Mouse (Mus musculus) forebrain, embryonic 14.5 days (tissue): ENCODE measurements at regions not wholly inside any gene's neighbourhood (a gene's known extent, or its start where the extent isn't known, plus 50 kb on each side); places are given as distances from the start of the nearest gene placed in this dataset.

Experiments used
- ATAC-seq: fragments of 200-750 bp; cut with Nextera tagmentation; 2 replicates; pipeline ENCODE4 v1.8.0; 2017; ENCODE audit warnings: mild to moderate bottlenecking, moderate library complexity
- DNase-seq: peaks from one replicate; pipeline ENCODE4 v3.0.0-alpha.2; 2015; ENCODE audit warnings: low spot score
- H3K27ac ChIP-seq: fragments of 300-500 bp; sonication (generic); 2 replicates; pipeline ENCODE4 v1.5.1; 2014; ENCODE audit warnings: low read depth, mild to moderate bottlenecking, control low read depth, low read length, moderate library complexity
- H3K27me3 ChIP-seq: fragments of 300-500 bp; sonication (generic); replicated peaks from 2 replicates; pipeline ENCODE4 v1.6.1; 2014; ENCODE audit warnings: low read length, control low read depth, mixed read lengths; ENCODE audit not compliant: control insufficient read depth, insufficient read depth
- H3K36me3 ChIP-seq: fragments of 300-500 bp; sonication (generic); 2 replicates; pipeline ENCODE4 v1.6.1; 2014; ENCODE audit warnings: low read length, control low read depth; ENCODE audit not compliant: control insufficient read depth, insufficient read depth
- H3K4me1 ChIP-seq: fragments of 300-500 bp; sonication (generic); 2 replicates; pipeline ENCODE4 v1.6.1; 2014; ENCODE audit warnings: antibody characterized with exemption, low read length, control low read depth; ENCODE audit not compliant: control insufficient read depth, insufficient read depth
- H3K4me2 ChIP-seq: fragments of 300-500 bp; sonication (generic); 2 replicates; pipeline ENCODE4 v1.6.1; 2014; ENCODE audit warnings: mild to moderate bottlenecking, control low read depth, low read length
- H3K4me3 ChIP-seq: fragments of 300-500 bp; sonication (generic); 2 replicates; pipeline ENCODE4 v1.5.1; 2014; ENCODE audit warnings: low read depth, low read length, control low read depth
- H3K9ac ChIP-seq: fragments of 300-500 bp; sonication (generic); 2 replicates; pipeline ENCODE4 v1.6.1; 2014; ENCODE audit warnings: mild to moderate bottlenecking, low read length, control low read depth, moderate library complexity
- H3K9me3 ChIP-seq: fragments of 300-500 bp; sonication (generic); replicated peaks from 2 replicates; pipeline ENCODE4 v1.6.1; 2016; ENCODE audit warnings: low read length, control low read depth, mixed read lengths; ENCODE audit not compliant: control insufficient read depth
- WGBS: fragments of 180-500 bp; shearing (Covaris S2); extraction: QIAGEN DNeasy Blood & Tissue Kit; methylation state at CpG from one replicate; pipeline ENCODE4 v1.1.7; 2014; 5-methylcytosine and 5-hydroxymethylcytosine counted together

DNA sequence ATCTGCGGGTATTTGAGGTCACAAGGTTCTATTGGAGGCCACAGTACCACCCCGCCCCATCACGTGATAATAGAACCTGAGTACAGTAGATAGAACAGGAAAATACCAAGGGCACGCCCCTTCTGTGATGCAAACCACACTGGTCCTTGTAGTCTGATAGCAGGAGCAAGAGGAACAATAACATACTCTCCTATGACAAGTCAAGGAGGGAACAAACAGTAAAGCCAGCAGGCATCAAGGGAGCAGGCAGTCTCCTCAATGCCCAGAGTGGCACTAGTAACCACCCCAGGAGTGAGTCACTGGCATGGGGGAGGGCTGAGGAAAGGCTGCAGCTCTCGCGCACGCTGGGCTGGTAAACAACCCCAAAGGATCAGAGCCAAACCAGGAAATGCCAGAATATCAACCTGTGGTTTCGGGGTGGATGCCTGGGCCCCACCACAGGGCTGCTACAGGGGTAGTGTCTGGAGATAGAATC, 150.5 kb upstream of the Tmc1 start:
- H3K4me2 ChIP-seq = no peak overlapping the region
- no peak overlapping the region for H3K27ac ChIP-seq
- no peaks in the 10 kb centered on the region for H3K9me3 ChIP-seq
- ATAC-seq = no peak
- H3K36me3 ChIP-seq = no peaks in the 10 kb centered on the region
- H3K4me3 ChIP-seq = no peak overlapping the region
- no peaks in the 10 kb centered on the region for H3K27me3 ChIP-seq
- no peak for DNase-seq
- H3K4me1 ChIP-seq = no peaks in the 10 kb centered on the region
- WGBS = 89% methylated on average over 8 of the region's 8 CpGs
- no peak overlapping the region for H3K9ac ChIP-seq

DNA sequence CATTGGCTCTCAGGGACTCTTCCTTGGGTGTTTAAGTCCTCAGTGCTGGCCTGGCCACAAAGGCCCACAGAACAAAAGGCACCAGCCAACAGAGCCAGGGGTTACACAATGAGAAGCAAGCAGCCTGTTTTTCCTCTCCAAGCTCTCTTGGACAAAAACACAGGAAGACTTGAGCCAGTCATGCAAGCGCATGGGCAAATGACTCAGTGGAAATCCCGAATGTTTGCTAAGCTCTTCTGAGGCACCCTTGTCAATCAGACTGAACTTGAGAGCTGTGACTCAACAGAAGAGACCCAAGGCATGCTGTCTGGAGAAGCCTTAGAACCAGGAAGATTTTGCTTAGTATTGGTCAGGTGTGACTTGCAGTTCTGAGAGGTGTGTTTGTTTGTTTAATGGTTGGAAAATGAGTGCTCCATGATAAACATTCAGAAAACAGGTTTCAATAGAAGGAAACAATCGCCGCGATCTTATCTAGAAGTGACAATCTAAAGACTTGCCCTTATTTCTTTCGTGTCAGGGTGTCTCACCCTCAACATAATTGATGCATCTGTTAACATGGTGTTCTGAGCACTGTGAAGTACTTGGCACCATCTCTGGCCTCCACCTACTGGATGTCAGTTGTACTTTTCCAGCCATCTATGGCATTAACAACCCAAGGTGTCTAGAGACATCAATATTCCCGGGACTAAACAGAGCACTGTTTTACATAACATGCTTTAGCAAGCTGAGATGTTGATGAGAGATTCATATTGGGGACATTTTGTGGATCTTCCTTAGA, 124.0 kb upstream of the Tmc1 start:
- Histone ChIP-seq H3K27ac (no peak overlapping the region), H3K27me3 (no peaks in the 10 kb centered on the region), H3K4me2 (no peak overlapping the region), H3K36me3 (no peaks in the 10 kb centered on the region), H3K4me3 (no peak overlapping the region), H3K4me1 (no peaks in the 10 kb centered on the region), H3K9ac (no peak overlapping the region), H3K9me3 (no peaks in the 10 kb centered on the region)
- no peak for ATAC-seq
- WGBS = 73% methylated on average over 7 of the region's 7 CpGs
- DNase-seq = no peak

DNA sequence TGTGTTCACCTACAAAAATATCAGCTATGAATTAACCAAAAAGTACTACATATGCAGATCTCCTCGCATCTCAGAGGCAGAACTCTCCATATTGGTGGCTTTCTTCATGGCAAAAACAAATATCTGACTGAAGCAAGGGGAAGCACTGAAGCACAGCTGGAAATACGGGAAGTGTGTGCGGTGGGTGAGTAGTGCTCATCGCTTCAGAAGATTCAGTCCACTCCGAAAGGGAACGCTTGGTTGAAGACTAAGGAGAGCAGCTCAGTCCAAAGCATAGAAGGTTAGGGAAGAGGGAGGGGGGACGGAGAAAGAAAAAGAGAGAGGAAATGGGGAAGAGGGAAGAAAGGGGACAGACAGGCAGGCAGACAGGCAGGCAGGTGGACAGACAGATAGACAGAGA, 114.4 kb upstream of the Tmc1 start:
- no peaks in the 10 kb centered on the region for H3K36me3 ChIP-seq
- no peaks in the 10 kb centered on the region for H3K27me3 ChIP-seq
- H3K4me2 ChIP-seq = no peak overlapping the region
- 94% methylated on average over 7 of the region's 7 CpGs for WGBS
- no peak for ATAC-seq
- H3K4me1 ChIP-seq = no peaks in the 10 kb centered on the region
- H3K4me3 ChIP-seq = no peak overlapping the region
- no peak for DNase-seq
- H3K27ac ChIP-seq = no peak overlapping the region
- H3K9ac ChIP-seq = no peak overlapping the region
- no peaks in the 10 kb centered on the region for H3K9me3 ChIP-seq

DNA sequence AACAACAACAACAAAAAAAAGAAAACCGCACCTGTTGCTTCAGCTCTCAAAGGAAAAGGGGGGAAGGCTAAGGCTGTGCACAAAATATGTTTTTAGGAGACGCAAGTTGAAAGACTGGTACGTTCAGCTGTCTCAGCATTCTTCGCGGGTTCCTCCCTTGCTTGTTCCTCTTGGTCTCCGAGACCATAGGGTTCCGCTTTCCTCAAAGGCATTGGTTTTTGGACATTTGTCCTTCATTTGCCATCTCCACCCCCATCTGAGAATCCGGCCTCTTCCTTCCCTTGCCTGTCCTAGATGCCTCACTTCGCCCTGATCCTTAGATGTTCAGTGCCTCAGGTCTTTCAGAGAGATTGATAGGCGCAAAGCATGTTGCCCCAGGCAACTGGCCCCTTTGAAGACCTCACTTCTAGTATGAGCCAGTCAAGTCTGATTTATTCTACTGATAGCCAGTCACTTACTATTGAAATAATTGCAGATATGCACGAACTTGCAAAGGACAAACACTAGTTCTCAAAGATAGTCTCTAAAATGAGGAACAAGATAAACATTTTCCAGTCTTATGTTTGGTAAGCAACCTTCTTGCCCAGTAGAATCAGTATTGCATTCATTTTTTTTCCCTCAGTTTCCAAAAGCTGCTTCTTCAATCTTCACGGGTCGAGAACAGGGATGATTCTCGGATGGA, 112.6 kb upstream of the Tmc1 start:
- H3K36me3 ChIP-seq = no peaks in the 10 kb centered on the region
- 92% methylated on average over 14 of the region's 14 CpGs for WGBS
- no peaks in the 10 kb centered on the region for H3K27me3 ChIP-seq
- H3K9ac ChIP-seq = no peak overlapping the region
- H3K9me3 ChIP-seq = no peaks in the 10 kb centered on the region
- no peak overlapping the region for H3K4me3 ChIP-seq
- H3K27ac ChIP-seq = no peak overlapping the region
- H3K4me2 ChIP-seq = no peak overlapping the region
- DNase-seq = no peak
- ATAC-seq = no peak
- H3K4me1 ChIP-seq = no peaks in the 10 kb centered on the region

DNA sequence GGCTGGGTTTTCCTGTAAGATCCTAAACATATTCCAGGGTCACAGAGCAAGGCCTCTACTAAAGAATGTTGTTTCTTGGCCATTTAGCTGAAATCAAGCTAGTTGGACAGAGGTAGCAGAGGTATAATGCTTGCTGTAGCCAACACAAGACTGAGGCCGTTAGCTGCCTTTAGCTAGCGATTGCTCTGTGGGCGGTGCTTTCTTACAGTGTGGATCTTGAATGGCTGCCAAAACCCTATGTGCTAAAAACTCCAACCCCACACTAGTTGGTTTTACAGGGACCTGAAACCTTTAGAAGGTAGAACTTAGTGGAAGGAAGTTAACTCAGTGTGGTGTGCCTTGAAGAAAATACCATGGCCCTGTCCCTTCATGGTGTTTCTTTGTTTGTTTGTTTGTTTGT, 110.9 kb upstream of the Tmc1 start:
- Histone ChIP-seq H3K9me3 (no peaks in the 10 kb centered on the region), H3K36me3 (no peaks in the 10 kb centered on the region), H3K27ac (no peak overlapping the region), H3K4me1 (no peaks in the 10 kb centered on the region), H3K27me3 (no peaks in the 10 kb centered on the region), H3K9ac (no peak overlapping the region), H3K4me3 (no peak overlapping the region), H3K4me2 (no peak overlapping the region)
- ATAC-seq (no peak), DNase-seq (no peak)
- WGBS = 65% methylated on average over 3 of the region's 3 CpGs

DNA sequence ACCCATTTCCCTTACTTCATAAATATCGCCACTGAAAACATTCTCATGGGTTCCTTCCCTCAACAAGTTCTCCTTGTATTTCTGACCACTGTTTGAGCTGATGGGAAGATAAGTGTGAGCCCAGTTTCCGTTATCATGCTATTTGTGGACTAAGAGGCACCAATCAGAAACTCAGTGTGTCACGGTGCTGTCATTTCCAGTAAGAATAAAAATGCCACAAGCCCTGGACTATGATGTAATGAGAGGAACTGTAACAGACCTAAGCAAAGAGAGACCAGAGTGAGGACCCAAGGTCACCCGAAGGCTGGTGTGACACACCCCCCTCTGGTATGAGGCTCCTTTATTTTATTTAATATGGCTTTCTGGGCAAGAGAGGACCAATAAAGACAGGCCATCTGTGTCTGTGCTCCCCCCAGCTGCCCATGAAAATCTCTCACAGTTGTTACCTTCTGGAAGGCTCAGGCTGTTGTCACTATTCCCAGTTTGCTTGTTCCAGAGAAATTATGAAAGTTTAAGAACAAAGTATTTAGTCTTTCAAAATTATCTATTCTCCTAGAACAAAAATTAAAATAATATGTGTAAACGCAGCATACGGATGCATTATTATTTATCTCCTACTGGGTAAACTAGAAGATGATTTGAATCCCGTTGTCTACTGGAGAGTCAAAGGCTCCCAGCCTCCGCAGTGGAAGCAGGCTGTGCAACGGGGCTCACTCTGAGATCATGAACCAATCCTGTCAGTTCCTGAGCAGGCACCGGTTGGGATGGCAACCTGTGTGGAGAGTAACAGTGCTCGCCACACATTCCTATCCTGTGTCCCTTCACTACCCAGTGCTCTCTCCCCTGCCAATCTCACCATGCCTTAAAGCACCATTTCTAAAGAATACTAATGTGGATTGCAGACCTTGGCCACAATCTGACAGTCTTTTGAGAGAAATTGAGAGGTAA, 99.9 kb upstream of the Tmc1 start:
- H3K27ac ChIP-seq = no peak overlapping the region
- H3K4me3 ChIP-seq = no peak overlapping the region
- no peaks in the 10 kb centered on the region for H3K27me3 ChIP-seq
- H3K9me3 ChIP-seq = no peaks in the 10 kb centered on the region
- H3K4me1 ChIP-seq = no peaks in the 10 kb centered on the region
- 83% methylated on average over 11 of the region's 11 CpGs for WGBS
- H3K9ac ChIP-seq = no peak overlapping the region
- H3K36me3 ChIP-seq = no peaks in the 10 kb centered on the region
- no peak overlapping the region for H3K4me2 ChIP-seq
- ATAC-seq = peak; percentile 72
- DNase-seq = peak; percentile 38

DNA sequence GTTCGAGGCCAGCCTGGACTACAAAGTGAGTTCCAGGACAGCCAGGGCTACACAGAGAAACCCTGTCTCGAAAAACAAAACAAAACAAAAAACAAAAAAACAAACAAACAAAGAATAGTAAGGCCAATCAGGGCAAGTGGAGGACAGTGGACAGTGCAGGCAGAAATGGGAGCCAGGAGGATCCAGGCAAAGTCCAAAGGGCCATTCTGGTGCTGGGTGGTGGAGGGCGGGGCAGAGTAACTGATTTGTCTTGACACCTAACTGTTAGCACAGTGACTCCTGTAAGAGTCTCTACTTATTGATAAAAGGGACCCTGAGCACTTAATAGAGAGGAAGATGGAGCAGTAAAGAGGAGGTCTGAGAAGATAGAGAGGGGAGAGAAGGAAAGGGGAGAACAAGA, 98.8 kb upstream of the Tmc1 start:
- Histone ChIP-seq H3K4me2 (no peak overlapping the region), H3K27me3 (no peaks in the 10 kb centered on the region), H3K9ac (no peak overlapping the region), H3K4me1 (no peaks in the 10 kb centered on the region), H3K9me3 (no peaks in the 10 kb centered on the region), H3K4me3 (no peak overlapping the region), H3K36me3 (no peaks in the 10 kb centered on the region), H3K27ac (no peak overlapping the region)
- no peak for ATAC-seq
- no peak for DNase-seq
- 88% methylated on average over 3 of the region's 3 CpGs for WGBS

DNA sequence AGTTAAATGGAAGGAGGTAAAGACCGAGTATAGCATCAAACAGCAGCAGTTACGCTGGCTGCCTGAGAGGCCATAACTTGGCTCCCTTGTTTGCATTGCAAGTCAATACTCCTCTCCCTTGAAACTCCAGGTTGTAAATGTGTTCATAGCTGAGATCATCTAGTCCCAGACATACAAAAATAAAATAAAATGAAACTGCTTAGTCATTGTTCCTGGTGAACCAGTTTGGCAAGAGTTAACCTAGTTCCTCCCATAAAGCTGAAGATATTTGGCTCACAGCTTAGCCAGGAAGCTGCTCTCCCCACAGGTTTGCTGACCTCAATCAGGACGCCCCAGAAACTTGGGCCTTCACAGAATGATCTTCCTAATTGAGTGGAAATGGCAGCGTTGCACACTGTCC, 97.9 kb upstream of the Tmc1 start:
- DNase-seq (no peak), ATAC-seq (no peak)
- 89% methylated on average over 4 of the region's 4 CpGs for WGBS

More for the DNA sequence above, 97.9 kb upstream of the Tmc1 start:
- H3K4me2 ChIP-seq = no peak overlapping the region
- H3K4me1 ChIP-seq = no peaks in the 10 kb centered on the region
- H3K27me3 ChIP-seq = no peaks in the 10 kb centered on the region
- no peaks in the 10 kb centered on the region for H3K9me3 ChIP-seq
- no peak overlapping the region for H3K9ac ChIP-seq
- H3K36me3 ChIP-seq = no peaks in the 10 kb centered on the region
- no peak overlapping the region for H3K27ac ChIP-seq
- no peak overlapping the region for H3K4me3 ChIP-seq
